Mouse (Mus musculus): ENCODE measurements around the gene Vmn1r47. TPM values are rescaled to one million over a fixed set of nuclear protein-coding genes. Genes with fewer than 3 reads are reported as not detected.
"Not testable (repeated sequence)": the region's sequence is repeated elsewhere in the genome, so short reads cannot be mapped to it uniquely, and the experiment has no call there.

The Vmn1r47 gene
- not detected in 2 replicates for polyA plus RNA-seq (2014; fragmentation: Nextera tagmentation; extraction: Ambion mirVana)

- H3K27ac ChIP-seq (ENCODE audit: low read length); H3K36me3 ChIP-seq (ENCODE audit: control insufficient read depth, insufficient read depth, low read length); H3K9ac ChIP-seq (replicated peaks; ENCODE audit: low read depth, low read length); H3K9me3 ChIP-seq (ENCODE audit: control insufficient read depth, low read depth, low read length); ATAC-seq (ENCODE audit: insufficient number of reproducible peaks, insufficient read depth, low FRiP score, low read depth); H3K4me1 ChIP-seq (ENCODE audit: control insufficient read depth, insufficient read depth, low read length); H3K4me3 ChIP-seq (ENCODE audit: low read depth, low read length); H3K27me3 ChIP-seq (ENCODE audit: control insufficient read depth, insufficient read depth, low read length); H3K4me2 ChIP-seq (replicated peaks; ENCODE audit: low read depth, low read length): not testable (repeated sequence)
- WGBS, result 86% methylated on average over 1 of the region's 1 CpGs
Observed at GRCm38 (mm10) chr6:90015847-90016246, at the start of gene Vmn1r47. Gene Vmn1r47, plus strand, starts transcription at chr6:90016147.

GRCm38 (mm10) chr6:89966341-89966740 is 49.6 kb upstream of the Vmn1r47 start:
- Histone ChIP-seq H3K4me3 (ENCODE audit: low read depth, low read length) (no peak overlapping the region), H3K9me3 (ENCODE audit: control insufficient read depth, low read depth, low read length) (peaks cover 3% of the 10 kb centered on the region; the same call in 1 of the 2 replicates), H3K27ac (ENCODE audit: low read length) (no peak overlapping the region), H3K9ac (replicated peaks; ENCODE audit: low read depth, low read length) (no peak overlapping the region), H3K4me1 (ENCODE audit: control insufficient read depth, insufficient read depth, low read length) (no peaks in the 10 kb centered on the region), H3K36me3 (ENCODE audit: control insufficient read depth, insufficient read depth, low read length) (no peaks in the 10 kb centered on the region), H3K27me3 (ENCODE audit: control insufficient read depth, insufficient read depth, low read length) (no peaks in the 10 kb centered on the region), H3K4me2 (replicated peaks; ENCODE audit: low read depth, low read length) (no peak overlapping the region)
- ATAC-seq (ENCODE audit: insufficient number of reproducible peaks, insufficient read depth, low FRiP score, low read depth), result no peak

GRCm38 (mm10) chr6:89969013-89969412 is 46.9 kb upstream of the Vmn1r47 start, which contains the start of gene Vmn1r46:
Gene Vmn1r46, plus strand, starts transcription at chr6:89969313.
- no peak within 1 kb of the TSS for H3K4me2 ChIP-seq (replicated peaks; ENCODE audit: low read depth, low read length)
- no peak within 1 kb of the TSS for H3K4me3 ChIP-seq (ENCODE audit: low read depth, low read length)
- peaks cover 3% of the 10 kb centered on the region; the same call in 1 of the 2 replicates for H3K9me3 ChIP-seq (ENCODE audit: control insufficient read depth, low read depth, low read length)
- no peak for ATAC-seq (ENCODE audit: insufficient number of reproducible peaks, insufficient read depth, low FRiP score, low read depth)
- H3K27ac ChIP-seq (ENCODE audit: low read length), result no peak within 1 kb of the TSS
- H3K36me3 ChIP-seq (ENCODE audit: control insufficient read depth, insufficient read depth, low read length), result no peaks in the 10 kb centered on the region
- no peaks in the 10 kb centered on the region for H3K27me3 ChIP-seq (ENCODE audit: control insufficient read depth, insufficient read depth, low read length)
- 62% methylated on average over 2 of the region's 2 CpGs for WGBS
- no peak within 1 kb of the TSS for H3K9ac ChIP-seq (replicated peaks; ENCODE audit: low read depth, low read length)
- no peaks in the 10 kb centered on the region for H3K4me1 ChIP-seq (ENCODE audit: control insufficient read depth, insufficient read depth, low read length)

GRCm38 (mm10) chr6:89985989-89986388 is 30.0 kb upstream of the Vmn1r47 start:
- H3K4me1 ChIP-seq (ENCODE audit: control insufficient read depth, insufficient read depth, low read length), result no peaks in the 10 kb centered on the region
- H3K36me3 ChIP-seq (ENCODE audit: control insufficient read depth, insufficient read depth, low read length), result no peaks in the 10 kb centered on the region
- H3K4me3 ChIP-seq (ENCODE audit: low read depth, low read length), result no peak overlapping the region
- no peak overlapping the region for H3K9ac ChIP-seq (replicated peaks; ENCODE audit: low read depth, low read length)
- H3K27ac ChIP-seq (ENCODE audit: low read length), result no peak overlapping the region
- H3K4me2 ChIP-seq (replicated peaks; ENCODE audit: low read depth, low read length), result no peak overlapping the region
- no peaks in the 10 kb centered on the region for H3K9me3 ChIP-seq (ENCODE audit: control insufficient read depth, low read depth, low read length)
- 14% methylated on average over 1 of the region's 1 CpGs for WGBS
- no peak for ATAC-seq (ENCODE audit: insufficient number of reproducible peaks, insufficient read depth, low FRiP score, low read depth)
- no peaks in the 10 kb centered on the region for H3K27me3 ChIP-seq (ENCODE audit: control insufficient read depth, insufficient read depth, low read length)

- ATAC-seq (ENCODE audit: insufficient number of reproducible peaks, insufficient read depth, low FRiP score, low read depth); H3K9ac ChIP-seq (replicated peaks; ENCODE audit: low read depth, low read length); H3K36me3 ChIP-seq (ENCODE audit: control insufficient read depth, insufficient read depth, low read length); H3K27me3 ChIP-seq (ENCODE audit: control insufficient read depth, insufficient read depth, low read length); H3K27ac ChIP-seq (ENCODE audit: low read length); H3K9me3 ChIP-seq (ENCODE audit: control insufficient read depth, low read depth, low read length); H3K4me2 ChIP-seq (replicated peaks; ENCODE audit: low read depth, low read length); H3K4me1 ChIP-seq (ENCODE audit: control insufficient read depth, insufficient read depth, low read length); H3K4me3 ChIP-seq (ENCODE audit: low read depth, low read length): not testable (repeated sequence)
- no CpG with 5 or more reads among the region's 2 CpGs for WGBS
Observed at GRCm38 (mm10) chr6:90036741-90037140, 20.8 kb downstream of the Vmn1r47 start, which contains the start of gene Vmn1r48. Gene Vmn1r48, minus strand, starts transcription at chr6:90036841.

Other genes with a start within 250 kb of the Vmn1r47 start
- gene Vmn1r42, start 139.7 kb upstream of the Vmn1r47 start, polyA plus RNA-seq (2014; fragmentation: Nextera tagmentation; extraction: Ambion mirVana), result not detected in 2 replicates
- 0.04 TPM in 1 of 2 replicates, not detected in the other for gene Vmn1r43, start 139.7 kb upstream of the Vmn1r47 start, polyA plus RNA-seq (2014; fragmentation: Nextera tagmentation; extraction: Ambion mirVana)
- gene Vmn1r44, start 132.5 kb upstream of the Vmn1r47 start, polyA plus RNA-seq (2014; fragmentation: Nextera tagmentation; extraction: Ambion mirVana), result not detected in 2 replicates
- gene Vmn1r45, start 75.5 kb upstream of the Vmn1r47 start, polyA plus RNA-seq (2014; fragmentation: Nextera tagmentation; extraction: Ambion mirVana), result not detected in 2 replicates
- gene Vmn1r46, start 46.8 kb upstream of the Vmn1r47 start, polyA plus RNA-seq (2014; fragmentation: Nextera tagmentation; extraction: Ambion mirVana), result not detected in 2 replicates
- not detected in 2 replicates for gene Vmn1r48, start 20.7 kb downstream of the Vmn1r47 start, polyA plus RNA-seq (2014; fragmentation: Nextera tagmentation; extraction: Ambion mirVana)
- not detected in 2 replicates for gene Vmn1r49, start 62.4 kb downstream of the Vmn1r47 start, polyA plus RNA-seq (2014; fragmentation: Nextera tagmentation; extraction: Ambion mirVana)
- not detected in 2 replicates for gene Vmn1r50, start 85.3 kb downstream of the Vmn1r47 start, polyA plus RNA-seq (2014; fragmentation: Nextera tagmentation; extraction: Ambion mirVana)
- 0.10 TPM in 1 of 2 replicates, not detected in the other for gene Vmn1r51, start 106.4 kb downstream of the Vmn1r47 start, polyA plus RNA-seq (2014; fragmentation: Nextera tagmentation; extraction: Ambion mirVana)
- gene Vmn1r52, start 158.7 kb downstream of the Vmn1r47 start, polyA plus RNA-seq (2014; fragmentation: Nextera tagmentation; extraction: Ambion mirVana), result not detected in 2 replicates
- not detected in 2 replicates for gene V1ra8, start 186.6 kb downstream of the Vmn1r47 start, polyA plus RNA-seq (2014; fragmentation: Nextera tagmentation; extraction: Ambion mirVana)
- gene Vmn1r53, start 208.3 kb downstream of the Vmn1r47 start, polyA plus RNA-seq (2014; fragmentation: Nextera tagmentation; extraction: Ambion mirVana), result not detected in 2 replicates
- gene Vmn1r54, start 230.2 kb downstream of the Vmn1r47 start, polyA plus RNA-seq (2014; fragmentation: Nextera tagmentation; extraction: Ambion mirVana), result not detected in 2 replicates

Measured in stomach, embryonic 14.5 days (tissue).